Mouse (Mus musculus): ENCODE measurements at regions not wholly inside any gene's neighbourhood (a gene's known extent, or its start where the extent isn't known, plus 50 kb on each side); places are given as distances from the start of the nearest gene placed in this dataset.

DNA sequence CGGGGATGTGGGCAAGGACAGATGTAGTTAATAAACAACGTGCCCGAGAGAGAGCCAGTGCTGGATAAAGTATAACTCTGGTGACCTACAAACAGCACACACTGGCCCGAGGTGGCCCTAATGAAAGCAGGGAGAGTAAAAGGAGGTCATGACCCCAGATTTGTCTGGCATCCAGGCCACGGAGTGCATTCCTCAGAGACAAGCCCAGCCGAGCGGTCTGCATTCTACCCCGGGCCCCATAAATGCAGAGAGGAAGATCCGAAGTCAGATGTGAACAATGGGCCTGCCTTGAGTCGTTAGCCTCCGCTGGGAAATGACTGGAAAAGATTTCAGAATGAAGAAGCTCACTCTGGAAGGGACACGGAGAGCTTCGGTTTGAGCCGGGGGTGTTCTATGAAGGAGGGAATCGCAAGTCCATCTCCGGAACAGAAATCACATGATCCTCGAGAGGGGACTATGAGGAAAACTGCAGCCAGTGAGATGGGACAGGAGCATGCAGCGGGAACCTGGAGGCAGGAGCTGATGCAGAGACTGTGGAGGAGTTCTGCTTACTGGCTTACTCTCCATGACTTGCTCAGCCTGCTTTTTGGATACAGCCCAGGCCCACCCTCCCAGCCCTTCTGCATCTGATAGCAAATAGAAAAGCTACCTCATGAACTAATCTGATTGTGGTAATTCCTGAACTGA is 103.9 kb upstream of the Dapk1 start:
- DNase-seq (ENCODE audit: extremely low spot score in 1 of 2, low spot score in 1 of 2) = no peak

DNA sequence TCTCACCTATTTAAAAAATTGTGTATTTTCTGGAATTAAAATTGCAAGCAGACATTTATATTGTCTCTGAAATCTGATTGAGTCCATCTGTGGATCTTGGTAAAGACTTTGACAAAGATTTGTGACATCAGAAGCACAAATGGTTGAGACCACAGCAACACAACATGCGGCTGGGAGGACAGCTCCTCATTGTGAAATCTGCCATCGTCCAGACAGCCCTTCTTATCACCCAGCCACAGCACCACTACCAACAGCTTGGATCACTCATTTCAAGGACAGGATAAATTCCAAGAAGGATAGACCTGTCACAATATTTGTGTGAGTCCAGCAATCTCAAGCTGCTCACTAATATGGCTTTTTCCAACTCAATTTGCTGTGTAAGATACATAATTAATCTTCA is 97.6 kb upstream of the Dapk1 start:
- no peak for DNase-seq (ENCODE audit: extremely low spot score in 1 of 2, low spot score in 1 of 2)

DNA sequence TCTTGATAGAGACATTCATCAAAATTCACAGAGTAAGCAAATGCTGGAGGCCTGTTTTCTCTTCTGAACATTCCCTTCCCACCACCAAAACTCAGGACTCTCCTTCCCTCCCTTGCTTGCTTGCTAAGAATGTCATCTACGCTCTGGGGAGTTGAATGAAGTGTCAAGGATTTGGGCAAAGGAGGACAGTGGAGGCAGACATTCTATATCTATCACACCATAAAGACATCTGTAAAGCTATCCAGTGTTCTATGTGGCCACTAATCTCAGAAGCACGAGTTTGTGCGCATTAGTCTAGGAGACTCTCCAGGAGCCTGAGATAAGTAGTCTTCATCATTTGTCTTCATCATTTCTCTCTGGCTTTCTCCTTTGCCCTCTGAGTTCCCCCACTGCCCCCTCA is 94.1 kb upstream of the Dapk1 start:
- DNase-seq (ENCODE audit: extremely low spot score in 1 of 2, low spot score in 1 of 2) = no peak

DNA sequence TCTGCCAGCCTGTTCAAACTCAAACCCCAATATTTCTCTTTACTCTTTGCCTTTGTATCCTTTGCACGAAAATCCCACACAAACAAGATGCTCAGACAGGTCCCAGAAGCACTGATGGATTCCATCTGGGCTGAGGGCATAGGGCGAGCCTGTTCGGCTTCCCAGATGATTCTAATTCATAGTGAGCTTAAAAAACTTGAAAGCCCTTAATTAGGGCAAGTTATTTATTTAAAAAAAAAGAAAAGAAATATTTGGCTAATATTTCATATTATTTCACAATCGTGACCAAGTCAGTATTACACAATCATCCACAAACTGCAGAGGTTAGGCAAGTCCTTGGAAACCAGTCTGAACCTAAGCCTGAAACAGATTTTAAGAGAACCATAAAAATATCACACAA is 93.7 kb upstream of the Dapk1 start:
- DNase-seq (ENCODE audit: extremely low spot score in 1 of 2, low spot score in 1 of 2) = no peak

DNA sequence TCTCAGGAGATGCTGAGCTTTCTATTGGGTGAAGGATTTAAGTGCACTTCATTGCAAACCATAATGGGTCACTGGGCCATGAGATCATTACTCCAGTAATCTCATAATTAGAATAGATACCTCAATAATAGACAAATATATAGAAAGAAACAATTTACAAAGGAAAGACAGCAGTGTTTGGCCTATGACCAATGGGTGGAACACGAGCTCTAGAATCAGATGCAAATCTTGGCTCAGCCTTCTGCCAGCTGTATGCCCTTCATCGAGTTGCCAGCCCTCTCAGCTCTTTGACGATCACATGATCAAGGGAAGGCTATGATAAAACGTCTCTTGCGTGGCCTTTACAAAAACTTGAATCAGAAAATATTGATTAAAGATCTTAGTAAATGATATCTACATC is 92.9 kb upstream of the Dapk1 start:
- DNase-seq (ENCODE audit: extremely low spot score in 1 of 2, low spot score in 1 of 2) = no peak

DNA sequence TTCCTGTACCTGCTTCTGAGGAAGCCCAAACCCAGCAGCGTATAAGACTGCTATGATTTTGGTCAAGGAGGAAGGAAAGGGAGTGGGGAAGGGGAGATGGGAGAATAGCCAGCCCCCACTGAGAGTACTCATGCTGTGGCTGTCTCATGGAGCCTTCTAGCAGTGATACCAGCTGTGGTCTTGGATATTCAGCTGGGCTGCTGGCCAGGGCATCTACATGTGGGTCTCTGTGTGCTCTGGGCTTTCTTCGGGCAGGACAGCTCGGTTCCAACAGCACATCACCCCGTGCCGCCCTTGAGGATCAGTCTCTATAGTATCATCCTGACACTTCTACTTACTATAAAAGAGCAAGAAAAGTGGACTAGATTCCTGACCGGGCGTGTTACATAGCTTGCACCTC is 90.6 kb upstream of the Dapk1 start:
- DNase-seq (ENCODE audit: extremely low spot score in 1 of 2, low spot score in 1 of 2) = no peak

DNA sequence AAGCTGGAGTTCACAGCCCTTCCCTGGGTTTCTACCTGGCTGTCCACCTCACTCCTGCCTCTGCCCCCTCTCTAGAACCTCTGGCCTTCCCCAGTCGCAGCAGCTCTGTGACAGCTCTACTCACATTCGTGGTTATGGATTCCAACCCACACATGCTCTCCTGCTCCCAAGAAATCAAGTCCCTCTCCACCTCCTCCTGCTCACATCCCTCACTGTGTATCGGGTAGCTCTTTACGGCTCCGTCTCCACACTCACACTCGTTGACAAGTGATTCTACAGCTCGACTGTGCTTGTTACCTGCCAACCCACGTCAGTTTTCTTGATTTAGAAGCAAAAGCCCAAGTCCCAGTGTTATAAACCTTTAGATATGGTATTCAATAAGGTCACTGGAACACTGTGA is 90.1 kb upstream of the Dapk1 start:
- DNase-seq (ENCODE audit: extremely low spot score in 1 of 2, low spot score in 1 of 2) = no peak

DNA sequence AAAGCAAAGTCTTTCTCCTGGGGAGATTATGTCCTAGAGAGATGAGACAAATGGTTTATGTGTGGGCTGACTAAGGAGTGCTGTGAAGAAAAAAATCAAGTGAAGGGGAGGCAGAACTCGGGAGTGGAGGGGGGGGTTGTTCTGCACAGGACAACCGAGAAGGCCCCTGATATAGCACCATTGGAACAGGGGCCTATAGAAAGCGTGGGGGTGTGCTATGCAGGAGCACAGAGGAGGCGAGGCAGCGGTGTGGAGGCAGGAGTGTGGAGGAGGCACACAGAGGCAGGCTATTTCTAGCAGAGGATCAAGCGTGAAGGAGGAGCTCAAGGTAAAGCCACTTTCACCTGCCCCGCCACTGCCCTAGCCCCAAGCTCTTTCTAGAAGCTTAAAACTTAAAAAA is 88.0 kb upstream of the Dapk1 start:
- no peak for DNase-seq (ENCODE audit: extremely low spot score in 1 of 2, low spot score in 1 of 2)

DNA sequence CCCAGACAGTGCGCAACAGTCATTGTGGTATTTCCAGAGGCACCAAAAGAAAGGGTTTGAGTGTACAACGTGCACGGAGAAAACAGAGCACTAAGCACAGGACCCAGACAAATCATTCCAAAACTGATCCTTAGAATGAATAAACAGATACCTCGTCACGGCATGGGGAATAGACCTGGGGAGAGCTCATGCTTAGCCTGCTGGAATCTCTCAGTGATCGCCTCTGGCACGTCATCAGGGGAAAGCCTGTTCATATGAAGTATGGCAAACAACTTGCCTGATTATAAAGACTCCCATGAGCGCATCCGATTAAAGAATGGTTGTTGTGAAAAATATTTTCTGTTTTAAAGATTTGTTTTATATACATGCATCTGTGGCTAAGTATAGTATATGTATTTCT is 86.9 kb upstream of the Dapk1 start:
- DNase-seq (ENCODE audit: extremely low spot score in 1 of 2, low spot score in 1 of 2) = no peak

DNA sequence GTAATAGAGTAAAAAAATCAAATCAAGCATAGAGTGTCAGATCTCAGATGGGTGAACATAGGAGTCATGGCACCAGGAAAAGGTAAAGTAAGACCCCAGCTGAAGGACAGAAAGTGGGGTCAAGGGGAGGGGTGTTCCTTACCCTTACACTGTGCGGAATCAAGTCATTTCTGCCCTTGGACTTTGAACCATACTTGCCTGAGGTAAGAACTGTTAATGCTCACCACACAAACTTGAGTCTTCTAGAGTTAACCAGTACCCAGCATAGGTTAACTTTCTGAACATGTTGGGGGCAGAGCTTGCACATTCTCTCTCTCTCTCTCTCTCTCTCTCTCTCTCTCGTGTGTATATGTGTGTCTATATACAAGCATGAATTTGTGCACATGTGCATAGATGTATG is 83.7 kb upstream of the Dapk1 start:
- no peak for DNase-seq (ENCODE audit: extremely low spot score in 1 of 2, low spot score in 1 of 2)

DNA sequence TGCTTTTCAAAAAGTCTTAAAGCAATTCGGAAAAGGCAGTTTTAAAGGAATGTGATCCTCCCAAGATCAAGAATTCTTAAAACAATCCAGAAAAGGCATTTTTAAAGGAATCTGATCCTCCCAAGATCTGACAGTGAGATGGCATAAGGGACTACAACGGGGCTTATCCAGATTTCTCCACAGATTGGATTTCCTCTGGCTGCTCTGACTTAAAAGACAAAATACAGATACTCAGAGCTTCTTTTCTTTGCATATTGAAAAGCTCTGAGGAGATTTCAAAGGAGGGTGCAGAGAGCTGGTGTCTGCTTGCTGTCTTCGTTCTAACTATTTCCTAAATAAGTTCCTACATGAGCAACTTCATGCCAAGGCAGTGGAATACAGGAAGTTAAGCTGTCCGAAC is 82.0 kb upstream of the Dapk1 start:
- no peak for DNase-seq (ENCODE audit: extremely low spot score in 1 of 2, low spot score in 1 of 2)

DNA sequence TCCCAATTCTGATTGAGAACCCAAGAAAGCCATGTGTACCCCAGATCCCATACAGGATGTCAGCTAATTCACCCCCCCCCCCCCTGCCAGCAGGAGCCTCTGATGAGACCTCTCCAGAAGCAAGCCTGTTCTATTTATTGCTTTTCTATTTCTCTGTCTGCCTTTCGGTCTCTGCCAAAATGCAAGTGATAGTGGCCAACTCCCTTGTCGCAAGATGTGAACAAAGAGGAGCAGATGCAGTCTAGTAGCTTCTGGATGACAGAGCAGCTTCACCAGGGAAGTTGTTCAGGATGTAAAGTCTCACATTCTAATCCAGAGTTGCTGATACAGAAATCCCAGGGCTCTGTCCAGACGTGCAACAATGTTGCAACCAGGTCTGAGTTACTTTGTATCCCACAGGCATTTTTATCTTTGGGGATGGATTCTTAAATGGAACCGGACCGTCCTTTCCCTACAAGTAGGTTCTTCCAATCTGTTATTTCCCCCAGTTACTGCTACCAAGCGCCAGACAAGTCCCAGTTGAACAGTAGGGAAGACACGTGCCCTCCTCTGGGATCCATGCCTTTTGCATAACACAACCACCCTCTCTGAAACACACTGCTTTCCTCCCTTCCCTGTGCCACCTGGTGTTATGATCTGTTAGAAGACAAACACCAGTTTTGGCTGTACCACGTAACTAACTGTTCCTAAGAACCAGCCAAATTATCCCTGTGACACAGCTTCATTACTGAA is 78.9 kb upstream of the Dapk1 start:
- peak; percentile 30 to 31 for DNase-seq (ENCODE audit: extremely low spot score in 1 of 2, low spot score in 1 of 2)

DNA sequence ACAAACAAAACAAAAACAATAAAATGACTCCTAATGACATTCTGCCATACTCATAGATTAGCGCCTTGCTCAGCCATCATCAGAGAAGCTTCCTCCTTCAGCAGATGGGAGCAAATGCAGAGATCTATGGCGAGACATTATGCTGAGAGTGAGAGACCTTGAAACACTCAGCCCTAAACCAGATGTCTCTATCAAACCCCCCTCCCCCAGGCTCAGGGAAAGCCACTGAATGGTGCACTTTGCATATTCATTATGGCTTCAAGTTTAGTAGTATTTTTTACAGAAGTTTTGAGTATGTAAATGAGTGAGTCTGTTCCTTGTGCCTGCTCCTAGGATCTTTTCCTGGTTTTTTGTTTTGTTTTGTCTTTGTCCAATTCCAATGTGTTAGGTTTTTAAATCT is 73.9 kb upstream of the Dapk1 start:
- no peak for DNase-seq (ENCODE audit: extremely low spot score in 1 of 2, low spot score in 1 of 2)

DNA sequence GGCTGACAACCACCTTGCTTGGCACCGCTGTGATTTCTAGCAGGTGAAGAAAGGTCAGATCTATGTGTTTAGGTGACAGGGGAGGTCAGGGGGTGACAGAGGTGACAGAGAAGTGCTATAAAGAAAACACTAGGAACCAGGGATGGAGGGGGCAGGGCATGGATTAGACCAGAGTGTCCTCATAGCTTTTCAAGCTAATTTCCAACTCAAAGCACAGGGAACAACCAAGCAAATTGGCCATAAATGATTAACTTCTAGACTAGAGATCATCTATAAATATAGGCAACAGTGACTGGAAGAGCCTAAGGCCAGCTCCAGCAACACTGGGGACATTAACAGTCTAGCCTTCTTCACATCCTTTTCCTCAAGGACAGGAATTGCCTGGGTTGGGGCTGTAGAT is 72.9 kb upstream of the Dapk1 start:
- DNase-seq (ENCODE audit: extremely low spot score in 1 of 2, low spot score in 1 of 2) = no peak

DNA sequence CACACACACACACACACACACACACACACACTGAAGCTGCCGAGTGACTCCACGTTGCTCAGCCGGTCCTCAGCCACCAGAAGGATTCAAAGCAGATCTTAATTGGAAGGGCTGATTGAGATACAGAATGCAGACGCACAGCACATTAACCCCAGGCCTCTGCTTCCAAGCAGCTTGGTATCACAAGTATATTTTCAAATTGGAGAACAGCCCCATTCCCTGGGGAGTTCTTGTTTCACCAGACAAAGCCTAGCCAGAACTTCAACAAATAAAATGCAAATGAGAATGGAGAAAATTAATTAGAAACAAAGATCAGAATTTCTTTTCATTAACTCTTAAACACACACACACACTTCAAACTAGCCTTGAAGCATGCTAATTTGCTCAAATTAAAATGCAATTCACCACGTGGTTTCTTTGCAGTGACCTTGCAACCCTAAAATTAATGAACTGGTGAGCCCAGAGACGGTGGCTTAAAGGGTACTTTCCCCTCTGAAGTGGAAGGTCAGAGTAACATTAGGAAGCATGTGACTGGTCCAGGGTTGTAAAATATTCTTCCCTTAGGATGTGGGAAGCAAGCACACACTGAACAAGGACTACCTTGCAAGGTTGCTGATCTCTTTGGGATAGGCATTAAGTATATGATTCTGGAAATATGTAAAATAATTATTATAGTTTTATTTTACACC is 72.2 kb upstream of the Dapk1 start:
- DNase-seq (ENCODE audit: extremely low spot score in 1 of 2, low spot score in 1 of 2) = no peak

DNA sequence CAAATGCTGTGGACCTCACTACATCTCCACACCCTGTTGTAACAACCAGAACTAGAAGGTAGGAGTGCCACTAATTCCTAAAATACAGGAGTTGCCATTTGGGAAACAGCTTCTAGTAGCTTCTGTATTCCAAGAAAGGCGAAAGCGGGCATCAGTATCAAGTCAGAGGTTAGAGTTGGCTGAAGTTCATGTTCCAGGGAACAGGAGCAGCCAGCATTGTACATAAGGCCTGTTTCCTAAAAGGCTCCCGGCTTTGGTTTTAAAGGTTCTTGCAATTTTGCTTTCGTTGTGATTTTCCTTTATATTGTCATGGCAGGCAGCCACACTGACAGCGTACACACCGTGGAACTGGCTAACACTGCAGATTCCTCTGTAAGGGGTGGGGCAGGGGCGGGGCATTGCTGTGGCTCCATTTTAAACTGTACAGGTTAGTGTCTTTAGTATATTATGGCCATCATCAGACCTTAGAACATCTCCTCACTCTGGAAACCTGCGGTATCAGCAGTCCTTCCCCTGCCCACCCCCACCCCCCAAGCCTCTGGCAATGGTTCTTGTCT is 67.8 kb upstream of the Dapk1 start:
- no peak for DNase-seq (ENCODE audit: extremely low spot score in 1 of 2, low spot score in 1 of 2)

DNA sequence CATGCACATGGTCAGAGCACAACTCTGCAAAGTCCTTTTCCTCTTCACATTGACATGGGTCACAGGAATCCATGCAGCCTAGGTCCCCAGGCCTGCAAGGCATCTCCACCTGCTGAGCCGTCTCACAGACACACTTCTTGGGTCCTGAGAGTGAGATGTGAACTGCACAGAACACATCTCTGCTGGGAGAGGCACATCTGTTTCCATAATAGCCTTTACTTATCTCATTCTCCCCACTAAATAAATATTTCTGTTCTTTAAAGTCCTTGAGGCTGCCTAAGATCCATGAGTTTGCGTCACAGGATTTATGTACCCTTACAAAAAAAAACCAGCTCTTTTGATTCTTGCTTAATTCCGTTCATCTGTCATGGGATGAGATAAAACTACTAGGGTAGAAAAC is 67.2 kb upstream of the Dapk1 start:
- no peak for DNase-seq (ENCODE audit: extremely low spot score in 1 of 2, low spot score in 1 of 2)

DNA sequence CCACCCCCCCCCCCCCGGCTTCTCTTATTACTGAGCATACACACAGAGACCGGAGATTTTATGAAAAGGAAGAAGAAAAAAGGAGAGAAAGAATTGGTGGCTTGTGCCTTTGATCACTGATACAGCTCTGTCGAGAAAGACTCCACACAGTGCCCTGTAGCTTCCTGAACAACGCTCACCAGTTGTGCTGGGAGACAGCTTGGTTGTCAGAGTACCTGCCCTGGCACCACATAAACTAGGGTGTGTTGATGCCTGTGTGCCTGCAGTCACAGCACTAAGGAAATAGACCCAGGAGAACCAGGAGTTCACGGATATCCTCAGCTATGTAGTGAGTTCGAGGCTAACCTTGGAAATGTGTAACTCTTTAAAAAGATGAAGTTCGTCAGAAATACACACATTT is 66.7 kb upstream of the Dapk1 start:
- DNase-seq (ENCODE audit: extremely low spot score in 1 of 2, low spot score in 1 of 2) = no peak

DNA sequence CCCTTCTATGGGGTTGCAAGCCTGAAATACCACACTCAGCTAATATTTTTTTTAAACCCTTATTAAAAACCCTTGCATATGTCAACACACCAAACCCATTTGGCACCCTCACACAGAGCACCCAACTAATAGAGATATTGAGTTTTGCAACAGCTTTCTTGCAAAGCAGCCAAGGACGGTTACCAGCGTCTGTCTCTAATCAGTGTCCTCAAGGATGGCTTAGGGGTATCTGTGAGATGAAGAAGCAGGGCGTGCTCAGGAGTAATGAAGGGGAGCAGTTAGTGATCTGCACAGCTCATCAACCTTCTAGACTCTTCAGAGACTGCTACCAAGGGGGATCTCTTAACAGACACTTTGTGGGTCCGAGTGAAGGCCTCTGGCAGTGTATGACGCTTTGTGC is 65.0 kb upstream of the Dapk1 start:
- DNase-seq (ENCODE audit: extremely low spot score in 1 of 2, low spot score in 1 of 2) = no peak

DNA sequence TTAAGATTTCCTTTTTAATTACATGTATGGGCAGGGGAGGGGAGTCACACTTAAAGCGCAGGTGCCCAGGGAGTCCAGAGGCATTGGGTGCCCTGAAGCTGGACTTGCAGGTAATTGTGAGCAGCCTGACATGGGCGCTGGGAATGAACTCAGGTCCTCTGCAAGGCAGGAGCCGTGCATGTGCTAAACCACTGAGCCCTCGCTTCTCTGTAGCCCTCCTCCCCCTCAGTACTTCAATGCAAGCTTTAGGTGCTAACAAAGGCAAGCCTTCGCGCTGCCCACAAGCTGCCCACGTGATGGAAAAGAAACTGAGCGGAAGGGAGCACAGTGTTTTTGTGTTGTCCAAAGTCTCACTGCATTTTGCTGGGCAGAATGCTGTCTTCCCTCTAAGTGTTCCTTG is 63.6 kb upstream of the Dapk1 start:
- DNase-seq (ENCODE audit: extremely low spot score in 1 of 2, low spot score in 1 of 2) = no peak

DNA sequence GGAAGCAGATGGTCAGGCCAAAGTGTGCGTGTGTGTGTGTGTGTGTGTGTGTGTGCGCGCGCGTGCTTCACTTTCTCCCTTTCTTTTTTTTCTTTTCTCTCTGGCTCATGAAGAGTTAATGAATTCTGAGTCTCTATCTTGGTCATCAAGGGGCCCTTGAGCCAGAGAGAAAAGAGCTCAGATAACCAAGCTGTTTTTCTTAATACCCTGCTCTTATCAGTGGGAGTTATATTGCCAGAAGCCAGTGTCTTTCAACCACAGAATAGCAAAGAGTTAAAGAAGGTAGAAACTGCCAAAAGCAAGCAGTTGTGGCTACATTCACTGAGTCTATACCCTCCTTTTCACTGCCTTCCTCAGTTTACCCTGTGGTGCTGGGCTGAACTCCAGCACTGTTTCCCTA is 60.6 kb upstream of the Dapk1 start:
- DNase-seq (ENCODE audit: extremely low spot score in 1 of 2, low spot score in 1 of 2) = no peak

DNA sequence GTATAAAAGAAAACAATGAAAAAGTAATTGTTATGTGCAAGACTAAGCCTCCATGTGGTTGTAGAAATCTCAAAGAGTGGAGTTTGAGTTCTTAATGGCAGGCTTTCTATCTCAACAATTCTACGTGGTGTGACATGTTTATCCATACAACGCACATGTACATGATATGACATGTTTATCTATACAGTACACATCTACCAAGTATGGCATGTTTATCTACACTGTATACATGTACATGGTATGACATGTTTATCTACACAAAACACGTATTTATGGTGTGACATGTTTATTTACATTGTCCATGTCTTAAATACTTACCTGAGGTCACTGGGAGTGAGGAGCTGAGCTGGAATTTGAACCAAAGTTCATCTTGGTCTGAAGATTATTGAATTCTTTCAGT is 57.4 kb upstream of the Dapk1 start:
- DNase-seq (ENCODE audit: extremely low spot score in 1 of 2, low spot score in 1 of 2) = no peak

All from layer of hippocampus, postnatal 25 days (tissue).